Mouse (Mus musculus) bone marrow macrophage, adult 2 months (primary cell): ENCODE data around the gene Sqor.

ENCODE experiments used
- CTCF ChIP-seq: IDR thresholded peaks from 2 replicates; pipeline ENCODE4 v1.5.1; 2012; ENCODE audit warnings: low read depth, mild to moderate bottlenecking, low read length, moderate library complexity
- POLR2A ChIP-seq: IDR thresholded peaks from 2 replicates; pipeline ENCODE4 v1.6.1; 2012; ENCODE audit warnings: mild to moderate bottlenecking, low read depth, low read length, borderline replicate concordance

DNA sequence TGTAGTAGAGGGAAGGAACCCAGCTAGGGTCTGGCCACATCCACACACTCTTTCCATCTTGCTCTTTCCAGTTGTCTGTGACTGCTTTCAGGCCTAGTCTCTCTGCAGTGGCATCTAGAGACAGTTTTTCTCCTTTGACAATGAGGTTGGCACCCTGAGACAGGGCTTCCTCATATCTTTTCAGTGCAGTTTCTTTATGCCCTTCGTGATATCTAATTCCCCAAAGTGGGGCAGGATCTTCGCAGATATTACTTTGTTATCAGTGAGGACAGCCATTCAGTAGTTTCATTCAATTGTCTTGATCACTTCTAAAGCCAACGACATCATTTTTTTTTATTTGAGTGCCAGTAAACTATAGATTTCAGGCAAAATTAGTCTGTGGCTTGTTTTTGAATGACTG lies 41.0 kb downstream of the Sqor start:
- TF ChIP-seq POLR2A (no peak), CTCF (no peak)
